Mouse (Mus musculus): ENCODE results near the gene Zfp354c. TPM values are rescaled to one million over a fixed set of nuclear protein-coding genes. Genes with fewer than 3 reads are reported as not detected.

Zfp354c gene
- polyA plus RNA-seq, 2 experiments from 2014 or later: 1.3 to 2.0 TPM

Other genes starting within 250 kb of the Zfp354c start
- not detected for gene Adamts2, start 225.6 kb downstream of the Zfp354c start, polyA plus RNA-seq (2017; shearing (Covaris generic))
- not detected for gene Zfp879, start 13.8 kb upstream of the Zfp354c start, polyA plus RNA-seq (2017; shearing (Covaris generic))
- not detected for gene Grm6, start 23.0 kb upstream of the Zfp354c start, polyA plus RNA-seq (2017; shearing (Covaris generic))
- not detected for gene Zfp454, start 59.9 kb upstream of the Zfp354c start, polyA plus RNA-seq (2017; shearing (Covaris generic))
- gene Zfp2, start 88.4 kb upstream of the Zfp354c start, polyA plus RNA-seq (2017; shearing (Covaris generic)): 1 to 10 TPM in 1 of 2 experiments, under 1 TPM in 1; 0.81 to 1.5 TPM
- not detected for gene Zfp354b, start 103.9 kb upstream of the Zfp354c start, polyA plus RNA-seq (2017; shearing (Covaris generic))
- not detected for gene 4933414I15Rik, start 116.0 kb upstream of the Zfp354c start, polyA plus RNA-seq (2017; shearing (Covaris generic))
- gene Prop1, start 126.0 kb upstream of the Zfp354c start, polyA plus RNA-seq (2017; shearing (Covaris generic)): not detected
- gene Olfr1378, start 138.8 kb upstream of the Zfp354c start, polyA plus RNA-seq (2017; shearing (Covaris generic)): not detected
- gene Olfr1377, start 154.2 kb upstream of the Zfp354c start, polyA plus RNA-seq (2017; shearing (Covaris generic)): not detected
- gene Olfr51, start 175.9 kb upstream of the Zfp354c start, polyA plus RNA-seq (2017; shearing (Covaris generic)): not detected
- gene Olfr54, start 186.5 kb upstream of the Zfp354c start, polyA plus RNA-seq (2017; shearing (Covaris generic)): under 1 TPM in 1 of 2 experiments, not detected in 1; 0.08 TPM
- gene Olfr1375, start 220.4 kb upstream of the Zfp354c start, polyA plus RNA-seq (2017; shearing (Covaris generic)): not detected
- not detected for gene Zfp354a, start 231.5 kb upstream of the Zfp354c start, polyA plus RNA-seq (2017; shearing (Covaris generic))